Mouse (Mus musculus): Measurements from ENCODE around the gene Sorcs2. TPM values are rescaled to one million over a fixed set of nuclear protein-coding genes. Genes with fewer than 3 reads are reported as not detected.

Sorcs2 gene
- polyA plus RNA-seq, 1 experiment from 2014 or later, result 11.5 TPM

DNA sequence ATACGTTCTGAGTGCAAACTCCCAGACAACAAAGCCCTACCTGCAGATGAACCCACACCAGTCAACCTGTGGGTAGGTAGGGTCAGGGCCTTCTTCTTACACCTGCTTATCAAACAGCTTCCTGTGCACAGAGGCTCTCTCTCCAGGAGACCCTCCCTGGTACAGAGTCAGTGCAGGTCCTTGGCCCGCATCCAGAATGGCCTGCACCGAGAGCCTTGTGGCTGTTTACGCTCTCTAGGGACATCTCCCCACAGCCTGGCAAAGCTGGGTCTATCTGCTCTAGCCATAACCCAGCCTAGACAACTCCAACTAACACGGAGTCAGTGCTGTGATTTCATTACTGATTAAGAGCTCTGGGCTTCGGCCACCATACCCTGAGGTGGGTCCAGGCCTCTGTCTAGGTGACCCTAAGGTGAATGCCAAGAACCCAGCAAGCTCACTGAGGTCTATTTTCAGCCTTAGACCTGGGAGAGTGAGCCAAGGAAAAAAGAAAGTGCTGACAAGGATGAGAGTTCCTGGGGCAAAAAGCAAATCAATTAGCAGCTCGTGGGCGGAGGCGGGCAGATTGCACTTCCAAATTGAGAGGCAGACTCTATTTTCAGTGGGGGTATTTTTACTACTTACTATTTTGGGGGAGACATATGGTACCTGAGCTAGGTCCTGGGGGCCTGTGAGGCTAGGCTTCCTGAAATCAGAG lies 313.9 kb downstream of the Sorcs2 start:
- H3K4me3 ChIP-seq (replicated peaks; ENCODE audit: low read length), result no peak overlapping the region
- no peaks in the 10 kb centered on the region for H3K9me3 ChIP-seq (ENCODE audit: control insufficient read depth, low read length)
- DNase-seq (ENCODE audit: low spot score) (no peak), ATAC-seq (ENCODE audit: low FRiP score) (no peak)
- H3K4me2 ChIP-seq (replicated peaks), result no peak overlapping the region
- H3K9ac ChIP-seq, result no peak overlapping the region
- 81% methylated on average over 9 of the region's 9 CpGs for WGBS
- no peak overlapping the region for H3K27ac ChIP-seq
- no peaks in the 10 kb centered on the region for H3K27me3 ChIP-seq (ENCODE audit: control insufficient read depth, insufficient read depth, low read length)
- peaks cover 12% of the 10 kb centered on the region for H3K4me1 ChIP-seq (replicated peaks; ENCODE audit: control insufficient read depth, insufficient read depth, low read length)
- no peaks in the 10 kb centered on the region for H3K36me3 ChIP-seq (replicated peaks; ENCODE audit: control insufficient read depth, insufficient read depth)

DNA sequence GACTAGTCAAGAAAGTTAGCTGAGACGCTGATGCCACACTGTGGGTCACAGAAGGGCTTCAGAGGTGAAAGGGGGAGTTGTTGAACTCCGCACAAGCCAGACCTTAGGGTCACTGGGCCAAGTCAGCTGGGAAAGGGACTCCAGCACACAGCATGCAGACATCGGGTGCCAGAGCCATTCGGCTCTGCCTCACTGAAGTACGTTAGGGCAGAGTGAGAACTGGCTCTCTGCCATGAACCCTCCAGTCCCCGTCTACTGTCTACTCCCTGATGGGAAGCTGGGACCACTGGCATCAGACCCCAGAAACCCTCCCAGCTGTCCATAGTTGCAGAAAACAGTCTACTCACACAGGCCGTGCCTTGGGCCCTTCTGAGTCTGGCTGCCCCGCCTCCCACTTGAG lies 316.9 kb downstream of the Sorcs2 start:
- no peak overlapping the region for H3K4me2 ChIP-seq (replicated peaks)
- no peak overlapping the region for H3K4me3 ChIP-seq (replicated peaks; ENCODE audit: low read length)
- no peak overlapping the region for H3K9ac ChIP-seq
- H3K36me3 ChIP-seq (replicated peaks; ENCODE audit: control insufficient read depth, insufficient read depth), result no peaks in the 10 kb centered on the region
- ATAC-seq (ENCODE audit: low FRiP score) (no peak), DNase-seq (ENCODE audit: low spot score) (no peak)
- H3K4me1 ChIP-seq (replicated peaks; ENCODE audit: control insufficient read depth, insufficient read depth, low read length), result 0 out of 2 replicates have a peak, but pooled peaks cover 7% of the 10 kb centered on the region
- no peaks in the 10 kb centered on the region for H3K9me3 ChIP-seq (ENCODE audit: control insufficient read depth, low read length)
- H3K27ac ChIP-seq, result no peak overlapping the region
- H3K27me3 ChIP-seq (ENCODE audit: control insufficient read depth, insufficient read depth, low read length), result no peaks in the 10 kb centered on the region
- 57% methylated on average over 8 of the region's 8 CpGs for whole genome bisulfite sequencing

DNA sequence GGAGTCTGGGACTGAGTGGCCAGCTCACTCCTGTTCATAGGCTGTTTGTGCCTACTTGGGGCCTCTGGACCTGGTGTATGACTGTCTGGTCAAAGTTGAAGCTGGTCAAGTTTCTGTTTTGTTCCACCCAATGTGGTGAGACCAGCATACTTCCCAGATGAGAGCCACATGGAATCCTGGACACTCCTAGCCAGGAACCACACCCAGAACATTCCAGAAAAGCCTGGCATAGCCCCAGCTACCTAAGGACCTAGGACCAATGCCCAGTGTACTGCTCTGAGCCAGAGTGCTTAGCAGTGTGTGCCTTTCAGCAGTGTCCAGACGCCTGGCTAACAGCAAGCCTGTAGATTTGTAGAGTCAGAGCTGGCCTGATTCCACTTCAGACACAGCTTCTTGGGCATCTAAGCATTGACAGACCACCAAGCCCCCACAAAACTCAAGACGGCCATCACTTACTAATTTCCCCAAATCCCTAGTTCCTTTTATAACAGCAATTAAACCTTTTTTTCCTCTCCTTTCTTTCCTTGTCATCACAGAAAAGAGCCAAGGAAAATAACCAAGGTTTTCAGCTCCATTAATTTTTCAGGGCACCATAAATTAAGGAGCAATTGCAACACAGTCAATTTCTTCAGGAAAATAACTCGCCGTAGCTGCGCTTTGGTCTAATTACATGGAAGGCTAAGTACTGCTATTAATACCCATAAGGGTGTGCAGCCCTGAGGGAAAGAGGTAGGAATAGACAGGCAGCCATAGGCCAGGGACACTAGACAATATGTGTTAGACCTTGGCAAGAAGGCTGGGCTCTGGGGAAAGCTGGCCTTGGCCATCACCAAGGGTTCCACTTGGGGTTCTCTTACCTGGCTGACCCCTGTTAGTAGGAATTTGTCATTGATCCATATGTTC lies 322.5 kb downstream of the Sorcs2 start:
- Histone ChIP-seq H3K9me3 (ENCODE audit: control insufficient read depth, low read length) (no peaks in the 10 kb centered on the region), H3K27me3 (ENCODE audit: control insufficient read depth, insufficient read depth, low read length) (no peaks in the 10 kb centered on the region), H3K27ac (peak overlapping the region; percentile 38; the same call in 1 of the 2 replicates), H3K4me2 (replicated peaks) (no peak overlapping the region), H3K4me3 (replicated peaks; ENCODE audit: low read length) (no peak overlapping the region), H3K4me1 (replicated peaks; ENCODE audit: control insufficient read depth, insufficient read depth, low read length) (no peaks in the 10 kb centered on the region), H3K36me3 (replicated peaks; ENCODE audit: control insufficient read depth, insufficient read depth) (no peaks in the 10 kb centered on the region), H3K9ac (no peak overlapping the region)
- ATAC-seq (ENCODE audit: low FRiP score) (no peak), DNase-seq (ENCODE audit: low spot score) (no peak)
- 71% methylated on average over 5 of the region's 5 CpGs for WGBS

DNA sequence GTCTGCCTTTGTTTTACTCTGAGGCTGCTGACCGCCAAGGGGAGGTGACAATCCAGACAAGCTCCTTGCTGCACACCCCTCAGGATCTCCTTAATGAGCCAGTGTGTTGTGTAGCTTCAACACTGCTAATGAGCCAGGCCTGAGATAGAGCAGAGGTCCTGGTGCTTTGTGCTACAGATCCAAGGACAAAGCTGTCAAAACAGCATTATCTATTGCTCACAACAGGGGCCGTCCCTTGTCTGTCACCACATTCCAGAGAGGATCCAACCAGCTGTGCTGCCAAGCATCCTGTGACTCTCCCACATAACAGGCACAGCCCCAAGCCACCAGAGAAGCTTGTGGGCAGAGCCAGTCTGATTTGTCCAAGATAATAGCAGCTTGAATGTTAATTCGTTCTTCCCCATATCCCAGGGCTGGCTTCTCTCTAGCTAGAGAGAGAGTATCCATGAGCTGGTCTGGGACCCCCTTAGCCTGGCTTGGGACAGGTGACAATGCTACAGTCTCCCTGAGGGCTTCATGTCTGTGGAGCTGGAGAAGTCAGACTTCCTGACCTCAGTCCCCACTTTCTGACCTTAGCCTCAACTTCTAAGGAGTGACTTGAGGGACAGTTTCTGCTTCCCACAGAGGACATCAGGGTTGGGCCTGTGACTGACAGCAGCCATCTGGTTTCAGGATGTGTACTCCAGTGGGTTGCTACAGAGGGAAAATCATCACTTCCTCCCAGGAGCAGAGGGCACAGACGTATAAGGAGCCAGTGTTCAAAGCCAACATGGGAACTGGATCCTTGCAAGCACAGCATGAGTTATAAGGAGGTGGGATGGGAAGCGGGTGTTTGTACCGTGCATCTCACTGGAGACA lies 328.2 kb downstream of the Sorcs2 start:
- DNase-seq (ENCODE audit: low spot score) (no peak), ATAC-seq (ENCODE audit: low FRiP score) (no peak; the same call in 1 of the 2 replicates)
- Histone ChIP-seq H3K27ac (0 out of 2 replicates have a peak overlapping the region, but pooled peaks have one; percentile 20), H3K36me3 (replicated peaks; ENCODE audit: control insufficient read depth, insufficient read depth) (no peaks in the 10 kb centered on the region), H3K4me3 (replicated peaks; ENCODE audit: low read length) (no peak overlapping the region), H3K27me3 (ENCODE audit: control insufficient read depth, insufficient read depth, low read length) (peaks cover 5% of the 10 kb centered on the region; the same call in 1 of the 2 replicates), H3K4me2 (replicated peaks) (no peak overlapping the region), H3K9ac (no peak overlapping the region), H3K4me1 (replicated peaks; ENCODE audit: control insufficient read depth, insufficient read depth, low read length) (peaks cover 12% of the 10 kb centered on the region), H3K9me3 (ENCODE audit: control insufficient read depth, low read length) (no peaks in the 10 kb centered on the region)
- 38% methylated on average over 6 of the region's 6 CpGs for WGBS

DNA sequence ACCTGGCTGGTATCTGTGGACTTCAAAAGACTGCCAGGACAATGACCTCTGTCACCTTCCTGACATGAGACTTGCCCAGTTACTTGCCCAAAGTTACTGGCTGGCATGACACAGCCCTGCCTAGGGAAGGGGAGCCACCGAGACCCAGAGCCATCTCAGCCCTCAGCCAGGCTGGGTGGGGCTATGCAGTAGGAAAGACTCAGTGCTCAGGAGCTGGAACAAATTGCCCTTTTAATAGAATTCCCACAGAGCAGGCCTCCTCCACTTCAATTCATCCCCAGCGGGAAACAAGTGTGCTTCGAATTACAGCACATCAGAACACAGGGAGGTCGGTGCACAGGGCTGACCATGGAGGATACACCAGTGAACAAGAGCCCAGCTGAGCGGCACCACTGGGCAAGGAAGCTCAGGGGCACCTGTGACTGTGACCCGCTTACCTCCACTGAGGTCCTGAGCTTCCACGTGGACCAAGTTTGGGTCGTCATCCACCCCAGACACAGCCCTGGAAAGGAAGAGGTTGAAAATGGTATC lies 330.2 kb downstream of the Sorcs2 start:
- Histone ChIP-seq H3K27ac (no peak overlapping the region), H3K9ac (no peak overlapping the region), H3K4me3 (replicated peaks; ENCODE audit: low read length) (no peak overlapping the region), H3K4me2 (replicated peaks) (no peak overlapping the region), H3K9me3 (ENCODE audit: control insufficient read depth, low read length) (no peaks in the 10 kb centered on the region), H3K27me3 (ENCODE audit: control insufficient read depth, insufficient read depth, low read length) (peaks cover 5% of the 10 kb centered on the region; the same call in 1 of the 2 replicates), H3K36me3 (replicated peaks; ENCODE audit: control insufficient read depth, insufficient read depth) (no peaks in the 10 kb centered on the region), H3K4me1 (replicated peaks; ENCODE audit: control insufficient read depth, insufficient read depth, low read length) (peaks cover 12% of the 10 kb centered on the region)
- no peak for ATAC-seq (ENCODE audit: low FRiP score)
- no peak for DNase-seq (ENCODE audit: low spot score)
- 18% methylated on average over 8 of the region's 8 CpGs for WGBS

DNA sequence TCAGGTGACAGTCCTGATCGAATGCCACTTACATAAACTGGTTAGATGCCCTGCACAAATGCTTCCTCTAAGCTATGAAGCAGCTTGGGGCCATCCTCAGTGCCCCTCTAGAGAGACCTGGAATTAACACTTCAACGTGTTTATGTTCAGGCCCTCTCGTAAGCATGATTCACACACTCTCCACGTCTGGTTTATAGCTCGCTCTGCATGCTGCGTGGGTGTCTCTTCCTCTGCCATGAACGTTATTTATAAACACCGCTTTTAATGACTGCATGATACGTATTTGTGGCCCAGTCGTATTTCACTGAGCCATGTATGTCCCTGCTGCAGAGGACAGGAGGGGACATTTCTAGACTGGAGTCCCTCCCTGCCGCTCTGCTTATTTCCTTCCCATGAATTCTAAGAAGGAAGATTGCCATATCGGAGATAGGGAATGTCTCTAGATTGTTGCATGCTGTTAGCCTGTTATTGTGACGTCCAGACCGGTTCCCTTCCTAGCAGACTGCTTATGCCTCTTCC lies 340.1 kb downstream of the Sorcs2 start:
- H3K4me1 ChIP-seq (replicated peaks; ENCODE audit: control insufficient read depth, insufficient read depth, low read length), result no peaks in the 10 kb centered on the region
- no peaks in the 10 kb centered on the region for H3K9me3 ChIP-seq (ENCODE audit: control insufficient read depth, low read length)
- no peak overlapping the region for H3K27ac ChIP-seq
- ATAC-seq (ENCODE audit: low FRiP score) (no peak), DNase-seq (ENCODE audit: low spot score) (no peak)
- H3K4me3 ChIP-seq (replicated peaks; ENCODE audit: low read length), result no peak overlapping the region
- no peaks in the 10 kb centered on the region for H3K36me3 ChIP-seq (replicated peaks; ENCODE audit: control insufficient read depth, insufficient read depth)
- H3K9ac ChIP-seq, result no peak overlapping the region
- WGBS, result 87% methylated on average over 14 of the region's 14 CpGs
- no peaks in the 10 kb centered on the region; the same call in 1 of the 2 replicates for H3K27me3 ChIP-seq (ENCODE audit: control insufficient read depth, insufficient read depth, low read length)
- no peak overlapping the region for H3K4me2 ChIP-seq (replicated peaks)

DNA sequence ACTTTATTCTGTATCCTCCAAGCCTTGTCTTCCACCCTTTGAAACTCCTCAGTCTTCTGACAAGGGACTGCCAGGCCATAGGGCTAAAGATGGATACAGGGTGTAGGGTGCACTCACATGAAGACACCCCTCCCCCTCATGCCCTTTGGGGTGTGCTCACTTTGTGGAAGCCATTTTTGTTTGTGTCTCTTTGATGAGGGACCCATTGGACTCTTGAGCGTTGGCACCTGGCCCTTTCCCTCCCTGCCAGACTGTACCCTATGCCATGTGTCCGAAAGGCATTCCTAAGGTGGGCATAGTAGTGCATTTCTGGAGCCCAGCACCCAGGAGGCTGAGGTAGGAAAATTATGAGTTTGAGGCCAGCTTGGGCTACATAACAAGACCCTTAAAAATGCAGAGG lies 341.0 kb downstream of the Sorcs2 start:
- Histone ChIP-seq H3K27me3 (ENCODE audit: control insufficient read depth, insufficient read depth, low read length) (no peaks in the 10 kb centered on the region; the same call in 1 of the 2 replicates), H3K9me3 (ENCODE audit: control insufficient read depth, low read length) (no peaks in the 10 kb centered on the region), H3K36me3 (replicated peaks; ENCODE audit: control insufficient read depth, insufficient read depth) (no peaks in the 10 kb centered on the region), H3K9ac (no peak overlapping the region), H3K27ac (no peak overlapping the region), H3K4me2 (replicated peaks) (no peak overlapping the region), H3K4me1 (replicated peaks; ENCODE audit: control insufficient read depth, insufficient read depth, low read length) (no peaks in the 10 kb centered on the region), H3K4me3 (replicated peaks; ENCODE audit: low read length) (no peak overlapping the region)
- ATAC-seq (ENCODE audit: low FRiP score) (no peak), DNase-seq (ENCODE audit: low spot score) (no peak)
- WGBS, result 89% methylated on average over 2 of the region's 2 CpGs

DNA sequence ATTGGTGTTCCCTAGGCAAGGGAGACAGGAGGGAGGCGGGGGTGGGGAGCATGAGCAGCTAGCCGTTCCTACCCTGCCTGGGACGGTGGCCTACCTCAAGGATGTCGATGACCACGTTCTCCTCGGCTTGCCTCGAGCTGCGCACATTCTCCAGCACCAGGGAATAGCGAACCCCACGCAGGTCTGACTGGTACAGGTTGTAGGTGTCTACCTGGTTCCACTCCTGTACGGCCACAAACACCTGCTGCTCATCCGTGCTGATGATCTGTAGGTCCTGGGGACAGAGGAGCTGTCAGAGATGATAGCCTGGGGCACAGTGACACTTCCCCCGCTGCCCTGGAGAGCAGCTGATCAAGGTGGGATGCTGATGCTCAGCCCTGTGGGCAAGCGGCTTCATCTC lies 342.1 kb downstream of the Sorcs2 start:
- Histone ChIP-seq H3K9ac (no peak overlapping the region), H3K9me3 (ENCODE audit: control insufficient read depth, low read length) (no peaks in the 10 kb centered on the region), H3K4me2 (replicated peaks) (no peak overlapping the region), H3K27ac (no peak overlapping the region), H3K27me3 (ENCODE audit: control insufficient read depth, insufficient read depth, low read length) (no peaks in the 10 kb centered on the region; the same call in 1 of the 2 replicates), H3K4me3 (replicated peaks; ENCODE audit: low read length) (no peak overlapping the region), H3K4me1 (replicated peaks; ENCODE audit: control insufficient read depth, insufficient read depth, low read length) (no peaks in the 10 kb centered on the region), H3K36me3 (replicated peaks; ENCODE audit: control insufficient read depth, insufficient read depth) (no peaks in the 10 kb centered on the region)
- WGBS, result 89% methylated on average over 14 of the region's 14 CpGs
- no peak; the same call in 1 of the 2 replicates for ATAC-seq (ENCODE audit: low FRiP score)
- DNase-seq (ENCODE audit: low spot score), result no peak

Data from hindbrain, embryonic 14.5 days (tissue).